Mouse (Mus musculus) myocyte (in vitro differentiated cells): ENCODE measurements around the gene Aftph. TPM values are rescaled to one million over a fixed set of nuclear protein-coding genes. Genes with fewer than 3 reads are reported as not detected.

Experiments
- H3K27me3 ChIP-seq: one replicate; pipeline ENCODE4 v1.6.1; 2011; ENCODE audit not compliant: control insufficient read depth, insufficient read depth, insufficient read length
- H3K36me3 ChIP-seq: one replicate; pipeline ENCODE4 v1.6.1; 2011; ENCODE audit not compliant: control insufficient read depth, insufficient read depth
- H3K4me2 ChIP-seq: one replicate; pipeline ENCODE4 v1.6.1; 2011; ENCODE audit warnings: low read depth, control low read depth
- H3K4me3 ChIP-seq: one replicate; pipeline ENCODE4 v1.5.1; 2011; ENCODE audit warnings: mild to moderate bottlenecking, control low read depth, moderate library complexity
- H3K79me2 ChIP-seq: one replicate; pipeline ENCODE4 v1.6.1; 2011; ENCODE audit not compliant: control insufficient read depth, insufficient read depth
- H3ac ChIP-seq: one replicate; pipeline ENCODE4 v1.6.1; 2011; ENCODE audit not compliant: control insufficient read depth, insufficient read length
- CEBPB ChIP-seq: IDR thresholded peaks from 2 replicates; pipeline ENCODE4 v1.6.1; 2011; ENCODE audit warnings: mild to moderate bottlenecking, moderate library complexity; ENCODE audit not compliant: poor library complexity, insufficient read depth, severe bottlenecking
- E2F4 ChIP-seq: IDR thresholded peaks from one replicate; pipeline ENCODE4 v1.6.1; 2011; ENCODE audit warnings: mild to moderate bottlenecking, control low read depth, moderate library complexity; ENCODE audit not compliant: insufficient read depth
- MAX ChIP-seq: IDR thresholded peaks from one replicate; pipeline ENCODE4 v1.6.1; 2011; ENCODE audit warnings: low read depth, mild to moderate bottlenecking, control low read depth
- MYOD1 ChIP-seq, 3 experiments: IDR thresholded peaks; one replicate each; pipeline ENCODE4 v1.6.1; 2011; ENCODE audit warnings: control low read depth in 2 of 3, low read depth in 2 of 3, mild to moderate bottlenecking in 2 of 3, moderate library complexity in 1 of 3; ENCODE audit not compliant: insufficient read length in 2 of 3, control insufficient read depth in 1 of 3
- MYOG ChIP-seq, 3 experiments: IDR thresholded peaks; one replicate each; pipeline ENCODE4 v1.6.1; 2011; ENCODE audit warnings: control low read depth in 2 of 3, low read depth in 2 of 3, mild to moderate bottlenecking in 2 of 3; ENCODE audit not compliant: insufficient read length in 2 of 3, control insufficient read depth in 1 of 3, insufficient read depth in 1 of 3
- POLR2A ChIP-seq: IDR thresholded peaks from one replicate; pipeline ENCODE4 v1.6.1; 2011; ENCODE audit warnings: low read depth, mild to moderate bottlenecking, control low read depth, moderate library complexity; ENCODE audit not compliant: insufficient read length
- POLR2AphosphoS2 ChIP-seq: IDR thresholded peaks from one replicate; pipeline ENCODE4 v1.6.1; 2011; ENCODE audit warnings: low read depth, control low read depth; ENCODE audit not compliant: insufficient read length
- REST ChIP-seq: IDR thresholded peaks from one replicate; pipeline ENCODE4 v1.6.1; 2011; ENCODE audit warnings: mild to moderate bottlenecking, control low read depth, moderate library complexity; ENCODE audit not compliant: insufficient read depth, insufficient read length
- SRF ChIP-seq: IDR thresholded peaks from one replicate; pipeline ENCODE4 v1.6.1; 2011; ENCODE audit warnings: low read depth; ENCODE audit not compliant: control insufficient read depth, insufficient read length
- TCF12 ChIP-seq: IDR thresholded peaks from one replicate; pipeline ENCODE4 v1.6.1; 2011; ENCODE audit warnings: mild to moderate bottlenecking, control low read depth; ENCODE audit not compliant: poor library complexity, insufficient read depth, severe bottlenecking
- TCF3 ChIP-seq: IDR thresholded peaks from one replicate; pipeline ENCODE4 v1.6.1; 2011; ENCODE audit warnings: low read depth, control low read depth; ENCODE audit not compliant: insufficient read length
- USF1 ChIP-seq: IDR thresholded peaks from one replicate; pipeline ENCODE4 v1.6.1; 2011; ENCODE audit warnings: low read depth, mild to moderate bottlenecking, control low read depth, moderate library complexity
- polyA plus RNA-seq: library from polyadenylated mRNA; unstranded; fragments of >200 nt; fragmentation: generic; extraction: Trizol; gene quantifications from one replicate; pipeline ENCODE4 v1.2.1, GENCODE M21; 2012; ENCODE audit warnings: missing spikeins

Aftph gene
- polyA plus RNA-seq, 1 experiment = 7.6 TPM

- TF ChIP-seq TCF3 = no peak
- TF ChIP-seq SRF = no peak
- TF ChIP-seq POLR2AphosphoS2 = no peak
- no peak for TF ChIP-seq REST
- TF ChIP-seq MAX = no peak
- TF ChIP-seq TCF12 = no peak
- no peak for TF ChIP-seq MYOG (IDR thresholded peaks at IDR 0.05; ENCODE audit: control insufficient read depth in 1 of 3, insufficient read depth in 1 of 3, insufficient read length in 2 of 3, low read depth in 2 of 3)
- no peak for TF ChIP-seq E2F4
- no peak for TF ChIP-seq CEBPB
- no peak for TF ChIP-seq MYOD1 (IDR thresholded peaks at IDR 0.05; ENCODE audit: control insufficient read depth in 1 of 3, insufficient read length in 2 of 3, low read depth in 2 of 3)
- no peak for TF ChIP-seq USF1
- TF ChIP-seq POLR2A = no peak
- no peaks in the 10 kb centered on the region for H3K79me2 ChIP-seq
- no peak overlapping the region for H3K4me3 ChIP-seq
Observed at GRCm38 (mm10) chr11:20660111-20661097, 81.0 kb downstream of the Aftph start.

DNA sequence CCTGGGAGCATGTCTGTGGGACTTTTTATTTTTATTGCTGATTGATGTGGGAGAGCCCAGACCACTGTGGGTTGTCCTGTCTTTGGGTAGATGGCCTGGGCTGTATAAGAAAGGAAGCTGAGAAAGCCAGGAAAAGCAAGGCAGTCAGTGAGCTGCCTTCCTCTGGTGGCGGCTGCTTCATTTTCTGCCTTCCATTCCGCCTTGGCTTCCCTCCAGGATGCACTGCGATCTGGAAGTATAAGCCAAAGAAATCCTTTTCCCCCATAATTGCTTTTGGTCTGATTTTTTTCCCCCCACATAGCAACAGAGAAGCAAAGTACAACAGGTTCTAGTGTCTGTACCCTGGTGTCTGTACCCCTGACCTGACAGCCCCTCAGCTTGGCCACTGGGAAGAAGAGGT is 82.3 kb downstream of the Aftph start:
- H3ac ChIP-seq = no peak overlapping the region
- no peak overlapping the region for H3K4me3 ChIP-seq
- no peaks in the 10 kb centered on the region for H3K36me3 ChIP-seq
- H3K4me2 ChIP-seq = no peak overlapping the region
- H3K79me2 ChIP-seq = no peaks in the 10 kb centered on the region
- no peaks in the 10 kb centered on the region for H3K27me3 ChIP-seq
- TF ChIP-seq POLR2A (no peak), TCF3 (no peak), USF1 (no peak), MYOD1 (IDR thresholded peaks at IDR 0.05; ENCODE audit: control insufficient read depth in 1 of 3, insufficient read length in 2 of 3, low read depth in 2 of 3) (no peak), E2F4 (no peak), MYOG (IDR thresholded peaks at IDR 0.05; ENCODE audit: control insufficient read depth in 1 of 3, insufficient read depth in 1 of 3, insufficient read length in 2 of 3, low read depth in 2 of 3) (no peak), POLR2AphosphoS2 (no peak), CEBPB (no peak), SRF (no peak), MAX (no peak), REST (no peak), TCF12 (no peak)

More at GRCm38 (mm10) chr11:20660111-20661097, 81.0 kb downstream of the Aftph start:
- H3K36me3 ChIP-seq = no peaks in the 10 kb centered on the region
- H3K27me3 ChIP-seq = no peaks in the 10 kb centered on the region
- H3ac ChIP-seq = no peak overlapping the region
- no peak overlapping the region for H3K4me2 ChIP-seq

DNA sequence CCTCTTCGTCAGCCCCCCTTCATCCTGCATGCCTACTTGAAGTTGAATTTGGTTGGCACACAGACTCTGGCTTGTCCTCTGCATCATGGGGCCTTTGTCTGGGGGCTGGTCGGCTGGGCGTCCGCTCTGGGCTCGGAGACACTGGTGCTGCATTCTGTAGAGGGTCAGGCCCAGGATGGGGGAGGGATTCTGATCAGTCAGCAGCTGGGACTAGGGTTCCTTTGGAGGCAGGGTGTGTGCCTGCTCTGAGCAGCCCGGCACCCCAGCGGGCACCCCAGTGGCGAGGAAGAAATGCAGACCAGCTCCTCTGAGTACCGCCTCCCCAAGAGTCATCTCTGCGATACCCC is 84.7 kb downstream of the Aftph start:
- Histone ChIP-seq H3K27me3 (no peaks in the 10 kb centered on the region), H3K79me2 (peaks cover 5% of the 10 kb centered on the region), H3K4me2 (no peak overlapping the region), H3ac (no peak overlapping the region), H3K4me3 (no peak overlapping the region), H3K36me3 (peaks cover 3% of the 10 kb centered on the region)
- no peak for TF ChIP-seq TCF3
- peak; percentile 5 for TF ChIP-seq POLR2AphosphoS2
- no peak for TF ChIP-seq MYOD1 (IDR thresholded peaks at IDR 0.05; ENCODE audit: control insufficient read depth in 1 of 3, insufficient read length in 2 of 3, low read depth in 2 of 3)
- TF ChIP-seq SRF = no peak

- Histone ChIP-seq H3K4me3 (no peak overlapping the region), H3K36me3 (peaks cover 3% of the 10 kb centered on the region)
Observed at GRCm38 (mm10) chr11:20655795-20656710, 85.3 kb downstream of the Aftph start.

More at GRCm38 (mm10) chr11:20655795-20656710, 85.3 kb downstream of the Aftph start:
- H3ac ChIP-seq = no peak overlapping the region
- no peaks in the 10 kb centered on the region for H3K27me3 ChIP-seq
- H3K4me2 ChIP-seq = no peak overlapping the region
- H3K79me2 ChIP-seq = peaks cover 11% of the 10 kb centered on the region
- no peak for TF ChIP-seq SRF
- no peak for TF ChIP-seq POLR2AphosphoS2
- TF ChIP-seq E2F4 = no peak
- no peak for TF ChIP-seq MYOD1 (IDR thresholded peaks at IDR 0.05; ENCODE audit: control insufficient read depth in 1 of 3, insufficient read length in 2 of 3, low read depth in 2 of 3)
- TF ChIP-seq TCF3 = no peak
- TF ChIP-seq CEBPB = no peak
